Mouse (Mus musculus) right cerebral cortex, adult 2 months (tissue): ENCODE data around the gene Rpusd4.

Experiments used
- DNase-seq, 2 experiments: peaks; one replicate each; pipeline ENCODE4 v3.0.0; 2021 to 2022; ENCODE audit warnings: low spot score in 2 of 2

Rpusd4 gene

DNA sequence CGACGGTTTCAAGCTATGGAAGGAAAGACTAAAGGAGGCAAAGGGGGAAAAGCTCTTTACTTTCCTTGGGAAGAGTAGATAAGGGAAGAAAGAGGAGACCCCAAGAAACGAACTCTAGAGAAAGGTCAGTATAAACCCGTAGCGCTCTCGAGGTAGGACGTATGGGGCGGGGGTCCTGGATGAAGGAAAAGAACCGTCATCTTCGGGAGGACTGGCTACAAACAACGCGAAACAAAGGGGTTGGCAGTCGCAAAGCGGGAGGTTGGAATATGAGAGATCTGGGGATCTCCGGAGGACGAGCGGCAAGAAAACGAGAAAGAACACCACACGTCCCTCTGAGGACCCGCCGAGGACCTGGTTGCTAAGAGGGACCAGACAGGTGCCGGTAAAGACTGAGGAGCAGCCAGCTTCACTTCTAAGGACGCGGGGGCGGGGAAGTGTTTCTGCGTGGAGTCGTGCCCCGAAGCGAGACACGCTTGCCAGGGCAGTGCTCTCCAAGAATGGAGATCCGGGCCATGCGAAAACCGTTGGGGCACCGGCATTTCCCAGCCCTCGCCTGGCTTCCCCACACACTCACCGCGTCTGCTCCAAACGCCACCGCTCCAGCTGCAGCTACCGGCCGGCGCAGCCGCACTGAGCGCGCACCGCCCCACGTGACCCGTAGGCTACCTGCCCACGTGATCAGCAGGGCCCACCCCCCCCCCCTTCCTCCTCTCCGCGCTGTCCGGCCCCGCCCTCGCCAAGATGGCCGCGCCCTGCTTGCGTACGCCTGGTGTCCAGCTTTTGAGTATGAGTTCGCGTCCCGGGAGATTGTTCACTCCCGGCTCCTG, at the start of gene Rpusd4, which contains the start of gene Fam118b:
Gene Rpusd4 (plus strand): TSS at position 720 of the 830 bp plus-strand sequence.
Gene Fam118b (minus strand): TSS at position 660 of the 830 bp plus-strand sequence.
- DNase-seq, result peak; percentile 91 to 92

DNA sequence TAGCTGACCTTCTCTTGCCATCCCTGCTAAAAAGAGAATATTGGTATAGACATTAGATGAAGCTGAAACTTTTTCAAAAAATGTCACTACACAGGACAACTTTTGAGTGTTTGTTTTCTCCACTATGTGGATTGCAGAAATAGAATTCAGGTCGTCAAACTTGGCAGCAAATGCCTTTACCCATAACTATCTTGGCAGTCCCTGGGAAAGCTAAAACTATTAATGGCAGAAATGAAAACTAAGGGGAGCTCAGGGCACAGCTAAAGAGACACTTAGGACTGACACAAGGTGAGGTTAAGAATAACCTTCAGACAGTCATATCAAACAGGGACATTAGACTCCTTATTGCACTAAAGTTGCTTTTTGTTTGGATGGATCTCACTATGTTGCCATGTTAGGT, 49.7 kb upstream of the Rpusd4 start:
- no peak for DNase-seq

GRCm38 (mm10) chr9:35223466-35223865, 44.2 kb upstream of the Rpusd4 start:
- DNase-seq, result no peak

GRCm38 (mm10) chr9:35228671-35229070, 39.0 kb upstream of the Rpusd4 start:
- no peak for DNase-seq

DNA sequence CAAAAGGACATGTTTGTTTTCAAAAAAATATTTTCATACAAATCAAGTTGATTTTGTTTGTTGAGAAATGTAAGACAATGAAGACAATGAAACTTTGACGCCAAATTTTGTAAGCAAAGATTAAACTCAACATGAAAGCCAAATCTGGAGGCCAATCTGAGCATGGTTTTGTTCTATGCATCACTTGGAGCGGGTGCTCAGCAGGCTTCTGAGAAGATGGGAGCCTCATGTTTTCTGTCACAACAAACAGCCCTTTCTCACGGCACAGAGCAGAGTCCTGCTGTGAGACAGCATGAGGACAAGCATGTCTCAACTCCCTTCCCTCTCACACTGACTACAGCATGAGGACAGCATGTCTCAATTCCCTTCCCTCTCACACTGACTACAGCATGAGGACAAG, 31.7 kb upstream of the Rpusd4 start:
- DNase-seq, result no peak

- DNase-seq, result no peak
Observed at GRCm38 (mm10) chr9:35238371-35238770, 29.3 kb upstream of the Rpusd4 start.

GRCm38 (mm10) chr9:35238915-35239571, 28.6 kb upstream of the Rpusd4 start:
- DNase-seq, result no peak

GRCm38 (mm10) chr9:35239734-35240133, 27.9 kb upstream of the Rpusd4 start:
- no peak for DNase-seq

DNA sequence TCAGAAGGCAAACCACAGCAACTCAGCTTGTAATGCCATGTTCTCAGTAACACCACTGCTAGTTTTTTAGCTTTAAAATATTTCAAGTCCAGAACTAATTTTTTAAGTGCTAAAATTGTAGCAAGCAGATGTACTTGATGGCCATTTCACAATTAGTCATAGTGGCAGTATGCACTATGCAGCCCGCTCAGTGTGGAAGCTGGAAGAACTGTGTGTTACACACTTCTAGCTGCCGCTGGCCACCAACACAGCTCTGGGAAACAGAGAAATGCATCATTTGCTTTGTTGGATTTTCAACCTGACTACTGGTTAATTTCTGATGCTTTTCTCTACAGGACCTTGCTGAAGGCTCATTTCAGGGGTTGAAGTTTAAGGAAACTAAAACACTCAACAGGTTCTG, 20.3 kb upstream of the Rpusd4 start:
- no peak for DNase-seq

DNA sequence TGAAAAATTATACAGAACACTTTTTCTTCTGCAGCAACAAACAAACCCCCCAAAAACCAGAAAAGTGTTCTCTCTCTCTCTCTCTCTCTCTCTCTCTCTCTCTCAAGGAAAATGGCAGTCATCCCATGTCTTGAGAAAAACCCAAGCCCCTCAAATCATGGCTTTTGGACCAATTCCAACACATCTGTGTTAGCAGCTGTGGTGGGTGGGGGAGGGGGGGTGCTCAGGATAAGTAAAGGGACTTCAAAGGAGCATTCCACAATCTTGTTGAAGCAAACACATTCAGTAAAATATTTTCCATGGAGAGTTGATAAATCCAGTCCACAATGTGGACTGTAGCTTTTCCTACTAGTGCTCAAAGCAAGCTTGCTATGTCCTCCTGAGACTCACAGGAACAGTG, 18.2 kb upstream of the Rpusd4 start:
- DNase-seq, result no peak

DNA sequence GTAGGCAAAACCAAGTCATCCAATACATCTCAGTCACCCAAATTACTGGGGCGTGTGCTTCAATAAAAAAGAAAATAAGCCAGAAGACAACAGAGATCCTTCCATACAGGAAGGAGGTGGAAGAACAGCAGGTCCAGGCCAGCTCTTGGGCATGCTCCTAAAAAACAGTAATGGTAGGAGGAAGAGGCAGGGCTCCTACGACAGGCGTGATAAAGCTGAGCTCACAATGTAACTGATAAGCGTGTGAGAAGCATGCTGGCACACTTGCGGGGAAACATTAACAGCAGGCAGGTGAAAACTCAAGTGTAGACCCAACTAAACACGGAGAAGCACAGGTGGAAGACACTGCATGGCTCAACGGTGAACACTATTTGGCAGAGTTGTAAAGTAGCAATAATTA, 10.3 kb upstream of the Rpusd4 start:
- no peak for DNase-seq

DNA sequence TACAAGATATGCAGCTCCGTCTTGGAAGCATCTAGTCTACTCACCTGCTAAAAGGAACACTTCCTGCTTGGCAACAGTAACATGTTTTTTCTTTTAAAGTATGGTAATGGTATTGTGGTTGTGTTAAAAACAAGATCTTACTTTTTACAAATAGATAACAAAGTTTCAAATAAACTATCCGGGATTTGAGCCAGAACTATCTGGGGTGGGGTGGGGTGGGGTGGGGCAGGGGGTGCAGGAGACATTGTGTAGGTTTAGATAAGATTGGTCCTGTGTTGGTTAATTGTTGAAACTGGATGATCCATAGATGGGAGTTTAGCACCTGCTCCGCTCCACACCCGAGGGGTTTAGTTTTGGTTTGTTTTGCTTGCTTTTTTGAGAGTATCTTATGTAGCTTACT, 5.2 kb upstream of the Rpusd4 start:
- DNase-seq, result no peak

GRCm38 (mm10) chr9:35263431-35263830, 4.2 kb upstream of the Rpusd4 start:
- DNase-seq, result no peak

GRCm38 (mm10) chr9:35264509-35264908, 3.2 kb upstream of the Rpusd4 start:
- DNase-seq, result no peak

DNA sequence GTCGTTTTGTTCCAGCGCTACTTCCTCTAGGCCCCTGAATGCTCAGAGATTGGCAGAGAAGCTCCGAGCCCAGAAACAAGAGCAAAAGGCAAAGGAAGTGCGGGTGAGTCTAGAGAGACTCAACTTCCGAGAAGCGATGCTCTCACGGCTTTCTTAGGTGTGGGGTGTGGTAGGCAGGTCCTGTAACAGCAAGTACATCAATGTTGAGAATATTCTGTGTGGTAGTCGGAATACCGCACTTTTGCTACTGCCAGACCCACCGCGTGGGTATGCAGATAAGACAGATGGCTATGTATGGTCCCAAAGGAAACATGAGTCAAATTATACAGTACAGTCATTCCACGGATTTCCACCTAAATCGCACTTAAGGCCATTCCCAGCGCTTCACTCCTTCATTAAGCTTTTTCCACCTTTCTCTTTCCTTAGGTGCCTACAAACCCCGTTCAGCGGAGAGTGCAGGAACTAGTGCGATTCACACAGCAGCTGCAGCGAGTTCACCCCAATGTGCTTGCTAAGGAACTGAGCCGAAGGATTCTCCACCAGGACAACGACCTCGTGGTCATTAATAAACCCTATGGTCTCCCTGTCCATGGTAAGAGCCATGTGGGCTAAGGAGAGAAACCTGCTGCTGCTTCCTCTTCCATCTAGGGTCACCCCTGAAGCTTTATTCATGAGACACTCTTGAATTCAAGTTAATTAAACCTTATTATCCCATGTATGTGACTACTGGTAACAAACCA, 481 bp downstream of the Rpusd4 start:
- peak in 1 of 2 experiments; percentile 14 for DNase-seq

GRCm38 (mm10) chr9:35277855-35278365, 10.2 kb downstream of the Rpusd4 start:
- peak in 1 of 2 experiments; percentile 16 for DNase-seq

- no peak for DNase-seq
Observed at GRCm38 (mm10) chr9:35278451-35278850, 10.8 kb downstream of the Rpusd4 start.

DNA sequence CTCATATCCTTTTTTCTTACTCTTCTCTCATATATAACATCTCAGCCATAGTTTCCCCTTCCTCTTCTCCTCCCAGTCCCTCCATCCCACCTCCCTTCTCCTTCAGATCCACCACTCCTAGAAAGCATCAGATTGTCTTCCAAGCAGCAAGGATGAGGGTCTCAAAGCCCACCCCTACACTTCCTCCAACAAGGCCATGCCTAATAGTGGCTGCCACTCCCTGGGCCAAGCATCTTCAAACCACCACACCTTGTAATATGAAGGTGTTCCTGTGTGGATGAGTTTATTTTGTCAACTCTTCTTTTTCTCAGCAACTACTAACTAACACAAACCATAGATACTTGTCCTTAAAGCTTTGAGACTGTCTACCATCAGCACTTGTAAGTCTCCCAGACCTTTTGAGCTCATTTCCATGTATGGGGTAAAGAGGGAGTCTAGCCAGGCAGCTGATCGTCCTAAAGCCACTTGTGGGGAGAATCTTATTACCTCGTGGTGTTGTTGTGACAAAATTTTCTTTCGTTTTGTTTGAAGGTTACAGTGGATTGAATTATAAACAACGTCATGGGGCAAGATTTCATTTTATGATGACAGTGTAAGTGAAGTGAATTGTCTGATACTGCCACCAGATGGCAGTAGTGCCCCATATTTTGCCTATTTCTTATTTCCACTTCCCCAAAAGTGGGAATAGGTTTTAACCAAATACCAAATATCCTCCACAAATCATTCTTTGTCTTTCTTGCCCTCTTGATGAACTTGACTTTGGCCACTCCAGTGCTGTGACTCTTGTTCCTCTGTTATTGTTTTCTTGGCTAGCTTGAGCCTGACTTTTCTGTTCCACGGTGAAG, 14.6 kb downstream of the Rpusd4 start:
- peak; percentile 69 to 75 for DNase-seq

DNA sequence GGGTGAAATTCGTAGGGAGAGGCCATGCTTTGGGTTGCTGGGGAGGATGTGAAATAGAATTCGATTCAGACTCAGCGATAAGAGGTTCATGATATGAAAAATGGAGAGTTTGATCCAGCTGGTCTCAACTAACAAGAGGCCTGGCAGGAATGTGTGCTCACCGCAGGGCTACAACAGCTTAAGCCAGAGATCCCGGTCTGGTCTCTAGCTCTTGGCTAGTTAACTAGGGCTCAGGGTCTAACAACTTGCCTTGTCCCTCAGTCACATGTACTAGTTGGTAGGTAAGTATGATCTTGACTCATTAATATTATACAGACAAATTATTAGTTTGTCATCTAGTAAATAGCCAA, 15.2 kb downstream of the Rpusd4 start:
- DNase-seq, result no peak

GRCm38 (mm10) chr9:35283415-35284069, 15.9 kb downstream of the Rpusd4 start:
- no peak for DNase-seq

DNA sequence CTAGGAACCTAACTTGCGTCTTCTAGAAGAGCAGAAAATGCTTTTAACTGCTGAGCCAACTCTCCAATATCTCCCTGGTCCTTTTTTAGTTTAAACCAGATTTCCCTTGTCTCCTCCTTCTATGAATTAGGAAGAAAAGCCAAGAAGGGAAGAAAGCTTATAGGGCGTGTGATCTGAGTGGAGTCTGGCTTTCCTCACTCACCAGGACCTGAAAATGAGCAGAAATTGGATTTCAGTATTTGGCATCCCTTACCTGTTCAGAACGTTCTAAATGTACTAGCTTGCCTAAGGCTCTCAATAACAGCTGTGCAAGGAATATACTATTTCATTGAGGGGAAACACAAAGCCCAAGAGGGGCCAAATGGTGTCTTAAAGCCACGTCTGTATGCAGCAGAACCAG, 16.7 kb downstream of the Rpusd4 start:
- DNase-seq, result no peak
